Mouse (Mus musculus) erythroblast, embryonic 14.5 days (primary cell): ENCODE data around the gene Cldn16. TPM values are rescaled to one million over a fixed set of nuclear protein-coding genes. Genes with fewer than 3 reads are reported as not detected.

Experiments
- H3K27me3 ChIP-seq: 2 replicates; pipeline ENCODE4 v1.6.1; 2012; ENCODE audit warnings: inconsistent platforms; ENCODE audit not compliant: control insufficient read depth
- H3K36me3 ChIP-seq: 2 replicates; pipeline ENCODE4 v1.6.1; 2012; ENCODE audit warnings: mild to moderate bottlenecking, inconsistent platforms; ENCODE audit not compliant: control insufficient read depth
- H3K4me1 ChIP-seq: 2 replicates; pipeline ENCODE4 v1.6.1; 2012; ENCODE audit warnings: inconsistent platforms; ENCODE audit not compliant: control insufficient read depth
- H3K4me3 ChIP-seq: replicated peaks from 2 replicates; pipeline ENCODE3; 2012; ENCODE audit warnings: moderate library complexity, mild to moderate bottlenecking, inconsistent platforms
- H3K9me3 ChIP-seq: 2 replicates; pipeline ENCODE4 v1.6.1; 2012; ENCODE audit warnings: low read length, inconsistent platforms, mixed read lengths; ENCODE audit not compliant: control insufficient read depth
- GATA1 ChIP-seq: IDR thresholded peaks from 2 replicates; pipeline ENCODE4 v1.6.1; 2012; ENCODE audit warnings: low read length, inconsistent platforms, mixed read lengths
- TAL1 ChIP-seq: IDR thresholded peaks from 3 replicates; pipeline ENCODE4 v1.6.1; 2012; ENCODE audit warnings: low read length, inconsistent platforms, mixed read lengths
- polyA plus RNA-seq: library from polyadenylated mRNA; stranded (reverse); fragments of >175 nt; gene quantifications from 2 replicates; pipeline ENCODE4 v1.2.3, GENCODE M21; 2012

Gene Cldn16
- not detected in 2 replicates for polyA plus RNA-seq

DNA sequence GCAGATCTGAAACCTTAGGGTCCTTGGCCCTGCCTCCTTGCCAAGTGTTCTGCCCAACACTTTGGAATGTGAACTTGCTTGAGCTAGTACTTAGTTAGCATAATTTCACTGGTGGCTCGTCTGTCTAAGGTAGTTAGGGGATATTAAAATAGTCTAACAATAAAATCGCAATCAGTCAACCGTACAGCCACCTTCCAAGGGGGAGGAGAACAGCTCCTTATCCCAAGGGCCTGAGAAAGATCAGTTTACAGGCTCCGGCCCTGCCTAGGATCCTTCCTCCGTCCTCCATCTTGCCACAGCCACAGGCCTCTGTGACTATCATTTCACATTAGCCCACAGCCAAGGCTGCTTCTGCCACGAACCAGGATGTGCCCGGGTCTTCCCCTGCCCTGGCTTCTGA is at the start of gene Cldn16:
TSS of gene Cldn16 (plus strand) at position 301 of the 400 bp plus-strand sequence.
- no peaks in the 10 kb centered on the region for H3K36me3 ChIP-seq
- TF ChIP-seq GATA1: no peak
- TF ChIP-seq TAL1: no peak
- H3K9me3 ChIP-seq: peaks cover 5% of the 10 kb centered on the region; the same call in 1 of the 2 replicates
- H3K4me1 ChIP-seq: no peaks in the 10 kb centered on the region
- no peak within 1 kb of the TSS for H3K4me3 ChIP-seq
- no peaks in the 10 kb centered on the region for H3K27me3 ChIP-seq

DNA sequence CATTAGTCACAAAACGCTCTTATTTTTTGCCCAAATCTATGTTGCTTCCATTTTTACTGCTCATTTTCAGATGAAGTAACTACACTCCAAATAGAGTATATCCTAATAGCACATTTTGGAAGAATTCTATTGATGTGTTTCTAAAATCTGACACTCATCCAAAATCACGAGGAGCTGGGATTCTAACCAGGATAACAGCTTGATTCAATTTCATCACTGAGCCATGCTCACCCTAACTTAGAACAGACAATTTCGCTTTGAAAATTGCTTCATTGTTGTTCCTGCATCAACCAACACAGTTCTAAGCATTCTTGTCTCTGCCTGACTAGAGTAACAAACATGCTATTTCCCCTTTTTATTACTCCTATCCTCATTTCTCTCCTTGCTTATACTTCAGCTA is 44.3 kb upstream of the Cldn16 start:
- Histone ChIP-seq H3K36me3 (no peaks in the 10 kb centered on the region), H3K27me3 (no peaks in the 10 kb centered on the region), H3K4me3 (no peak overlapping the region), H3K4me1 (no peaks in the 10 kb centered on the region), H3K9me3 (no peaks in the 10 kb centered on the region)
- TF ChIP-seq TAL1 (no peak), GATA1 (no peak)

DNA sequence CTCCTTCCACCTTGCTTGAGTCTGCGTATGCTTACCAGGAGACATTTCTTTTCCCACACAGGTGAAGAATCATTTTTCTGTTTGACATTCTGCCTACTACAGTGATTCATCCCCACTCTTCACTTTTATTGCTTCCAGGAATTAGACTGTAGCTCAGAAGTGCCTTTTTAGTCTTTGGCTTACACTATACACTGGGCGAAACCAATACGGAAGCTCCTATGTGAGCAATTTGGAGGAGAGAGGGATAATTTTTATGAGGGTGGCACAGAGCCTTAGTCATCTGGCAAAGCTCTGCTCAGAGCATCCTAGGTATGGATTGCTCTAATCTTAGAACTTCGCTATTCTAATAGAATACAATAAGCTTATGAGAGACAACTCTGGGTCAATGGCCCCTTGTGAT is 40.9 kb upstream of the Cldn16 start:
- Histone ChIP-seq H3K36me3 (no peaks in the 10 kb centered on the region), H3K4me1 (no peaks in the 10 kb centered on the region), H3K9me3 (no peaks in the 10 kb centered on the region), H3K27me3 (no peaks in the 10 kb centered on the region), H3K4me3 (no peak overlapping the region)
- TF ChIP-seq TAL1 (no peak), GATA1 (no peak)

DNA sequence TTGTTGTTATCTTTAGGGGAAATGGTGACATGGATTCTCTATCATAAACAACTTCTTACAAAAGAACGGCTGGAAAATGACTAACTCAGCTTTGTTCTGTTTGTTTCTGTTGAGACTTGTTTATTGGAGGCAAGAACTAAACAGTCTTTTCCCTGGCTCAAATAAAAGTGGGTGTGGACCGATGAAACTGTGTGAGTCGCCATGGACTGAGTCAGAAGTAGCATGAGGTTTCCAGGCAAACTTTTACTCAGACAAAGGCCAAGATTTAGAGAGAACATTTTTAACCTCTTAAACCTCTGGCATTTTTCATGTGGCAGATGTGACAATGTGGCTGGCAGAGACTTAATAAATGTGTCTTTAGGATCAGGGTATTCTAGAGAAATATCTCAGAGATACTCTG is 32.7 kb upstream of the Cldn16 start:
- no peaks in the 10 kb centered on the region for H3K9me3 ChIP-seq
- no peaks in the 10 kb centered on the region for H3K27me3 ChIP-seq
- no peak for TF ChIP-seq TAL1
- no peak for TF ChIP-seq GATA1
- H3K4me1 ChIP-seq: no peaks in the 10 kb centered on the region
- H3K36me3 ChIP-seq: no peaks in the 10 kb centered on the region
- H3K4me3 ChIP-seq: no peak overlapping the region

- Histone ChIP-seq H3K9me3 (no peaks in the 10 kb centered on the region), H3K36me3 (no peaks in the 10 kb centered on the region), H3K27me3 (no peaks in the 10 kb centered on the region), H3K4me1 (no peaks in the 10 kb centered on the region), H3K4me3 (no peak overlapping the region)
- no peak for TF ChIP-seq TAL1
- no peak for TF ChIP-seq GATA1
Observed at GRCm38 (mm10) chr16:26433486-26433885, 29.4 kb upstream of the Cldn16 start.

DNA sequence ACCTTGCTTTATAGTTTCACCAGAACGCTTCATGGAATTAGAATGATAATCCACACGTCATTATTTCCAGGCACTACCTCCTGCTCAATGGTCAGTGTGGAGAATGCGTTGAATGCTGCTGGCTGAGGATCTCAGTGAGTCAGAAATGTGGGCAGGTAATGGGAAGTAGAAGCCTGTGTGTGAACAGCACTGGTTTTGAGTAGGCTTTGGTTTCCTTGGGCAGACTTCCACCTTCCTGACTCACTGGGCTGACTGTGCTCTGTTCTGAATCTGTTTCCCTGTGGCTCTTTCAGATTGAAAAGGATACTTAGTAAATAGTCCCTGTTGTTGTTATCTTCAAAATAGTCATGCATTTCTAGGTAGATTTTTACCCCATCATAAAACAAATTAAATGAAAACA is 22.9 kb upstream of the Cldn16 start:
- Histone ChIP-seq H3K36me3 (no peaks in the 10 kb centered on the region), H3K4me1 (no peaks in the 10 kb centered on the region), H3K4me3 (no peak overlapping the region), H3K27me3 (no peaks in the 10 kb centered on the region), H3K9me3 (no peaks in the 10 kb centered on the region)
- TF ChIP-seq GATA1 (no peak), TAL1 (no peak)

DNA sequence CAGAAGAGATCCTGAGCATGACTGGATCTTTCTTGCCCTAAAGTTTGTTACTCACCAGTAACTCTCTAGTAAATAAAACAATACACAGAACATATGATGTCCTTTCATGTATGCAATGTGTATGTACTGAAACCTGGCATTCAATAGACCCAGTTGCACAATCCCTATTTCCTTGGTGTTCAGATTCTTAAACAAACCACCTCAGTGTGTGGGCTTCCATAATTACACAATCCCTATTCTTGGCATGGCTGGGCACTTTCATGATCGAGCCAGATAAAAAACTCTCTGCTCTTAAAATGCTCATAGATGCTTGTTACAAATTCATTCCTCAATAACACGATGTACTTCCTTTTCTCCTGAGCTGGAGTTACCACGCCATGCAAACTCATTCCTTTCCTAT is 21.8 kb upstream of the Cldn16 start:
- no peaks in the 10 kb centered on the region for H3K36me3 ChIP-seq
- H3K4me3 ChIP-seq: no peak overlapping the region
- no peaks in the 10 kb centered on the region for H3K27me3 ChIP-seq
- no peak for TF ChIP-seq GATA1
- TF ChIP-seq TAL1: no peak
- H3K4me1 ChIP-seq: no peaks in the 10 kb centered on the region
- no peaks in the 10 kb centered on the region for H3K9me3 ChIP-seq

DNA sequence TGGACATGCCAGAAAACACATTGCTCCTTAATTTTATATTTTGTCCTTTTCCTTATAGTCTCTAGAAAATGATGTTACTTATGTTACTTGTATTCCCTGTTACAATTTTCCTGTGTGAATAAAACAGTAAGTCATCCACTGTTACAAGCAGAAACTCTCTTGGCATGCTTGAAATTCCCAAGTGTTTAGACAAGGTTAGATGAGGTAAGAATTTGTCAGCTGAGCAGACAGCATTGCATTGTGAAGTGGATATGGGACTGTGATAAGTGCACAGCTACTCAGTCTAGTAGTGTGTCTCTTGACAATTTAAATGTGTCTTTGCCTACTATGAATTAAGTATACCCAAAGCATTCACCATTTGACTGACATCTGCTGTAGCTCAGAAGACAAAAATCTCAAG is 18.1 kb upstream of the Cldn16 start:
- no peak for TF ChIP-seq GATA1
- no peak for TF ChIP-seq TAL1
- H3K4me1 ChIP-seq: no peaks in the 10 kb centered on the region
- no peaks in the 10 kb centered on the region for H3K27me3 ChIP-seq
- H3K4me3 ChIP-seq: no peak overlapping the region
- H3K36me3 ChIP-seq: no peaks in the 10 kb centered on the region
- H3K9me3 ChIP-seq: no peaks in the 10 kb centered on the region

DNA sequence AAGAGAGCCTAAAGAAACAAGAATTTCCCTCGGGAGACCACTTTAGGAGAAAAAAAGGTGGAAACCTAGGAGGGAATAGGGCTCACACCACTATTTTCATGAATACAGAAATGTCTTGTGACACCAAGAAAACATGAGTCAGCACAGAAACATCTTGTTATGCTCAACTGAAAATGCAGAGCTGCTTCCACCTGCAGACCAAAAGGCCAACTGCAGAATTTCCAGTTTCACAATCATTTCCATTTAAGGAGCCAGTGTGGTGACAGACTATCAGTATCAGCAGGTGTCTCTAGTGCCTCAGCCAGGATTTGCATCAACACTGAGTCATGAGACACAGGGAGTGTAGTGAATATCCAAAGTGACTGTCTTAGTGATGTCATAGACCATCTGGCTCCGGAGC is 15.3 kb upstream of the Cldn16 start:
- H3K36me3 ChIP-seq: no peaks in the 10 kb centered on the region
- no peaks in the 10 kb centered on the region for H3K27me3 ChIP-seq
- TF ChIP-seq TAL1 (no peak), GATA1 (no peak)
- H3K4me3 ChIP-seq: no peak overlapping the region
- H3K9me3 ChIP-seq: no peaks in the 10 kb centered on the region
- no peaks in the 10 kb centered on the region for H3K4me1 ChIP-seq

GRCm38 (mm10) chr16:26454163-26454562 is 8.8 kb upstream of the Cldn16 start:
- Histone ChIP-seq H3K36me3 (no peaks in the 10 kb centered on the region), H3K4me3 (no peak overlapping the region), H3K4me1 (no peaks in the 10 kb centered on the region), H3K27me3 (no peaks in the 10 kb centered on the region), H3K9me3 (no peaks in the 10 kb centered on the region)
- TF ChIP-seq GATA1: no peak
- TF ChIP-seq TAL1: no peak
